Mouse (Mus musculus): ENCODE measurements around the gene Ndufs7. TPM values are rescaled to one million over a fixed set of nuclear protein-coding genes. Genes with fewer than 3 reads are reported as not detected.

Ndufs7 gene
- total and polyA plus RNA-seq, 2 experiments from 2014 or later = 162 to 343 TPM

- Histone ChIP-seq H3K27ac (ENCODE audit: low read depth, low read length) (peak overlapping the region; percentile 92; the same call in 1 of the 2 replicates), H3K4me2 (ENCODE audit: low read depth) (peak overlapping the region; percentile 94), H3K4me3 (ENCODE audit: low read depth, low read length) (peak overlapping the region; percentile 63), H3K27me3 (ENCODE audit: insufficient read depth, low read length) (no peaks in the 10 kb centered on the region), H3K9me3 (ENCODE audit: low read length) (no peaks in the 10 kb centered on the region), H3K36me3 (ENCODE audit: insufficient read depth) (peaks cover 25% of the 10 kb centered on the region), H3K9ac (peak overlapping the region; percentile 67), H3K4me1 (ENCODE audit: insufficient read depth) (0 out of 2 replicates have a peak, but pooled peaks cover 13% of the 10 kb centered on the region)
- ATAC-seq (no peak), DNase-seq (no peak)
- WGBS = 39% methylated on average over 2 of the region's 2 CpGs
- no peak for TF ChIP-seq CTCF (IDR thresholded peaks at IDR 0.05; ENCODE audit: low read depth)
Measured at GRCm38 (mm10) chr10:80250059-80250458, 1.1 kb downstream of the Ndufs7 start.

DNA sequence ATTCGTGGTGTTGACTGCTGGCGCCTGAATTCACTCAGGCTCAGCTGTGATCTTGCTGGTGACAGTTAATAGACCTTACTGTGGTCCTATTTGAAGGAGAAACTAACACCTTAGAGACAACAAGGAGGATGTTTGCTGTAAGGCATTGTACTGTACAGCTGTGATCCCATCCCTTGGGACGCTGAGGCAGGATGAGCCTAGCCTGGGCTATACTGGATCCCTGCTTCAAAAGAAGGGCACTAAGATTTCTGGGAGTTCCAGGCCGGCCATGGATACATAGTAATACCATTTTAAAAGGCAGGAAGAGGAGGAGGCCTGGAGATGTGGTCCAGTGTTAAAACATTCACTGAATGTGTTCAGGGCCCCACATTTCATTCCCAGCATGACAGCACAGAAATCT is 1.7 kb downstream of the Ndufs7 start:
- Histone ChIP-seq H3K4me2 (ENCODE audit: low read depth) (peak overlapping the region; percentile 94; the same call in 1 of the 2 replicates), H3K9ac (no peak overlapping the region), H3K27ac (ENCODE audit: low read depth, low read length) (no peak overlapping the region), H3K4me1 (ENCODE audit: insufficient read depth) (0 out of 2 replicates have a peak, but pooled peaks cover 13% of the 10 kb centered on the region), H3K36me3 (ENCODE audit: insufficient read depth) (peaks cover 30% of the 10 kb centered on the region), H3K4me3 (ENCODE audit: low read depth, low read length) (no peak overlapping the region), H3K9me3 (ENCODE audit: low read length) (no peaks in the 10 kb centered on the region), H3K27me3 (ENCODE audit: insufficient read depth, low read length) (no peaks in the 10 kb centered on the region)
- DNase-seq = no peak
- TF ChIP-seq CTCF (IDR thresholded peaks at IDR 0.05; ENCODE audit: low read depth) = no peak
- no peak for ATAC-seq
- 87% methylated on average over 4 of the region's 4 CpGs for WGBS

GRCm38 (mm10) chr10:80252011-80252410 is 3.1 kb downstream of the Ndufs7 start:
- no peaks in the 10 kb centered on the region for H3K9me3 ChIP-seq (ENCODE audit: low read length)
- H3K9ac ChIP-seq = no peak overlapping the region
- 0 out of 2 replicates have a peak, but pooled peaks cover 13% of the 10 kb centered on the region for H3K4me1 ChIP-seq (ENCODE audit: insufficient read depth)
- no peak for TF ChIP-seq CTCF (IDR thresholded peaks at IDR 0.05; ENCODE audit: low read depth)
- H3K36me3 ChIP-seq (ENCODE audit: insufficient read depth) = peaks cover 44% of the 10 kb centered on the region
- H3K27me3 ChIP-seq (ENCODE audit: insufficient read depth, low read length) = no peaks in the 10 kb centered on the region
- no peak for ATAC-seq
- no peak overlapping the region for H3K4me2 ChIP-seq (ENCODE audit: low read depth)
- H3K27ac ChIP-seq (ENCODE audit: low read depth, low read length) = no peak overlapping the region
- no peak for DNase-seq
- H3K4me3 ChIP-seq (ENCODE audit: low read depth, low read length) = no peak overlapping the region

GRCm38 (mm10) chr10:80252493-80253274 is 3.8 kb downstream of the Ndufs7 start:
- no peaks in the 10 kb centered on the region for H3K9me3 ChIP-seq (ENCODE audit: low read length)
- no peak overlapping the region for H3K9ac ChIP-seq
- peaks cover 46% of the 10 kb centered on the region for H3K36me3 ChIP-seq (ENCODE audit: insufficient read depth)
- H3K4me1 ChIP-seq (ENCODE audit: insufficient read depth) = 0 out of 2 replicates have a peak, but pooled peaks cover 13% of the 10 kb centered on the region
- H3K4me3 ChIP-seq (ENCODE audit: low read depth, low read length) = no peak overlapping the region
- ATAC-seq (no peak), DNase-seq (no peak)
- WGBS = 90% methylated on average over 11 of the region's 11 CpGs
- no peaks in the 10 kb centered on the region for H3K27me3 ChIP-seq (ENCODE audit: insufficient read depth, low read length)
- no peak overlapping the region for H3K27ac ChIP-seq (ENCODE audit: low read depth, low read length)
- no peak overlapping the region for H3K4me2 ChIP-seq (ENCODE audit: low read depth)
- no peak for TF ChIP-seq CTCF (IDR thresholded peaks at IDR 0.05; ENCODE audit: low read depth)

DNA sequence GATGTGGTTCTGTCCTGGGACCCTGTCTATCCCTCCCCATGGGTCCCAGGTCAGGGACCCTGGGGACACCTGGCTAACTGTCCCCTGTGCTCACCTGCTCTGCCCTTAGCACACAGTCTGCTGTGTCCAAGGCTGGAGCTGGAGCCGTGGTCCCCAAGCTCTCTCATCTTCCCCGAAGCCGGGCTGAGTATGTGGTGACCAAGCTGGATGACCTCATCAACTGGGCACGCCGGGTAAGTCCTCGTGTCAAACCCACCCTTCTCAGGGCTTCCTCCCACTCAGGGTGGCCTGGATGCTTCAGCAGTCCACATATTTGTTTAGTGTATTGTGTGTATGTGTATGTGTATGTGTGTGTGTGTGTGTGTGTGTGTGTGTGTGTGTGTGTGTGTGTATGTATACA is 4.6 kb downstream of the Ndufs7 start:
- DNase-seq (no peak), ATAC-seq (no peak)
- H3K9me3 ChIP-seq (ENCODE audit: low read length) = no peaks in the 10 kb centered on the region
- H3K4me2 ChIP-seq (ENCODE audit: low read depth) = no peak overlapping the region
- no peak for TF ChIP-seq CTCF (IDR thresholded peaks at IDR 0.05; ENCODE audit: low read depth)
- H3K27me3 ChIP-seq (ENCODE audit: insufficient read depth, low read length) = no peaks in the 10 kb centered on the region
- WGBS = 86% methylated on average over 6 of the region's 6 CpGs
- 0 out of 2 replicates have a peak, but pooled peaks cover 13% of the 10 kb centered on the region for H3K4me1 ChIP-seq (ENCODE audit: insufficient read depth)
- no peak overlapping the region for H3K4me3 ChIP-seq (ENCODE audit: low read depth, low read length)
- H3K9ac ChIP-seq = no peak overlapping the region
- H3K27ac ChIP-seq (ENCODE audit: low read depth, low read length) = no peak overlapping the region
- peaks cover 51% of the 10 kb centered on the region for H3K36me3 ChIP-seq (ENCODE audit: insufficient read depth)

DNA sequence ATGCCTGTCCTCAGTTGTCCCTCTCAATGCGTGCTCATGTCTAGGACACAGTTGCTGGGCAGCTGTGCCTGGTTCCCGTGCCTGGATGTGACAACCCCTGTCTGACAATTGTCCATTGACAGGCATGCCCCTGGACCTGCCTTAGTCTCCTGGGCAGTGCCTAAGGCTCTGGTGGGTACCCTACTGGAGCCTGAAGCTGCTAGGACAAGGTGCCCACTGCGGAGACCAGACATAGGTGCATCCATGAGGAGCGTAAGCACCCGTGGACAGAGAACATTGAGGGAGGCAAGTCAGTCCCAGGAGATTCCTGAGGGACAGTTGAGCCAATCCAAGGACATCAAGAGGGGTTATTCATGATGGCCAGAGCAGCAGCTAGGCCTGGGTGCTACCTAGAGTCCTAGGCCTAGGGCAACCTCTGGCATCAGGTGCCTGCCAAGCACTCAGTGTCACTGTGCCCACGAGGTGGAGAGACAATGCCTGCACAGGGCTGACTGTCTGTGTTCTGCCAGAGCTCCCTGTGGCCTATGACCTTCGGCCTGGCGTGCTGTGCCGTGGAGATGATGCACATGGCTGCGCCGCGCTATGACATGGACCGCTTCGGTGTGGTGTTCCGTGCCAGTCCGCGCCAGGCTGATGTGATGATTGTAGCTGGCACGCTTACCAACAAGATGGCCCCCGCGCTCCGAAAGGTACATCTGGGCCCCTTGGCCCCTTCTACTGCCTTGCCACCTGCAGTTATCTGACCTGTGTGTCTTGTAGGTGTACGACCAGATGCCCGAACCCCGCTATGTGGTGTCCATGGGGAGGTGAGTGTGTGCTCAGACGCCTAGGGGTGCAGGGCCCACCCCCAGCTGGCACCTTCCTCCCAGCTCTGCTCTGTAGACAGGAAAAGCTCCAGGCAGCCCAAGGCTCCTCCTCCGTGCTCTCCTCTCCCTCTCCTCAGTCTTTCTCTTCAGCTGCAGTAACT is 5.7 kb downstream of the Ndufs7 start:
- Histone ChIP-seq H3K9ac (no peak overlapping the region), H3K4me2 (ENCODE audit: low read depth) (no peak overlapping the region), H3K4me3 (ENCODE audit: low read depth, low read length) (no peak overlapping the region), H3K27me3 (ENCODE audit: insufficient read depth, low read length) (no peaks in the 10 kb centered on the region), H3K4me1 (ENCODE audit: insufficient read depth) (0 out of 2 replicates have a peak, but pooled peaks cover 13% of the 10 kb centered on the region), H3K36me3 (ENCODE audit: insufficient read depth) (peaks cover 51% of the 10 kb centered on the region), H3K9me3 (ENCODE audit: low read length) (no peaks in the 10 kb centered on the region), H3K27ac (ENCODE audit: low read depth, low read length) (no peak overlapping the region)
- TF ChIP-seq CTCF (IDR thresholded peaks at IDR 0.05; ENCODE audit: low read depth) = no peak
- 94% methylated on average over 26 of the region's 26 CpGs for WGBS
- ATAC-seq (no peak), DNase-seq (no peak)

Measured in forebrain, postnatal 0 days (tissue).